Mouse (Mus musculus): ENCODE data around the gene Casp2. TPM values are rescaled to one million over a fixed set of nuclear protein-coding genes. Genes with fewer than 3 reads are reported as not detected.

The Casp2 gene
- polyA plus RNA-seq, 1 experiment from 2014 or later, result 58.8 TPM

DNA sequence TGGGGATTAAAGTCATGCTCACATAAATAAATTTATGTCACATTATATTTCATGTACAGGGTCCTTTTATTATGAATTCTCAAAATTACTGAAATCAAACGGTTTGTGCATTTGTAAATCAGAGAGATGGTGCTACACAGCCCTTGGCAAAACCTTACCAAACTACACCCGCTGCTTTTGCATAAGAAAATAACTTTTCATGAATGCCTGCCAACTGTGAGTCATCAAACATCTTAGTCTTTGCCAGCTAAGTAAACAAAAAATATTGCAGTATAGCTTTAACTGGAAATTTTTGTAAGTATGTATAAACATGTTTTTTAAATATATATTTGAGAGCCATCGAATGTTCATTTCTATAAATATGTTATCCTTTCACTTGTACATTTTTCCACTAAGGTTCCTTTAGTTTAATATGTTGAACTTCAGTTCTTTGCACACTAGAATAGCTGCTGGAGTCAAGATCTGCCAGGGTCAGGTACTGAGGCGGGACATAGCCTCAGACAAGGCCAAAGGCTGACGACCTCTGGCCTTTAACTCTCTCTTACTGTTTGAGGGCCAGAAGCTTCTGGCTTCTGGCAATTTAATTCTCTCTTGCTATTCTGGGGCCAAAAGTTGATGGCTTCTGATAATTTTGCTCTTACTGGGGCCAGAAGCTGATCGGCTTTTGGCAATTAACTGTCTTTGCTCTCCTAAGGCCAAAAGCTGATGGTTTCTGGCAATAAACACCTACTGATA lies 23.3 kb upstream of the Casp2 start:
- no peak for ATAC-seq (ENCODE audit: insufficient number of reproducible peaks, insufficient read depth, low FRiP score, low read depth)
- H3K27me3 ChIP-seq (ENCODE audit: control insufficient read depth, insufficient read depth, low read length), result no peaks in the 10 kb centered on the region
- no peak overlapping the region for H3K4me2 ChIP-seq (replicated peaks; ENCODE audit: low read depth, low read length)
- H3K9ac ChIP-seq (replicated peaks; ENCODE audit: low read depth, low read length), result no peak overlapping the region
- WGBS, result 78% methylated on average over 6 of the region's 6 CpGs
- H3K4me1 ChIP-seq (ENCODE audit: control insufficient read depth, insufficient read depth, low read length), result no peaks in the 10 kb centered on the region
- H3K27ac ChIP-seq (ENCODE audit: low read length), result no peak overlapping the region
- no peaks in the 10 kb centered on the region for H3K36me3 ChIP-seq (ENCODE audit: control insufficient read depth, insufficient read depth, low read length)
- H3K4me3 ChIP-seq (ENCODE audit: low read depth, low read length), result no peak overlapping the region
- H3K9me3 ChIP-seq (ENCODE audit: control insufficient read depth, low read depth, low read length), result no peaks in the 10 kb centered on the region

DNA sequence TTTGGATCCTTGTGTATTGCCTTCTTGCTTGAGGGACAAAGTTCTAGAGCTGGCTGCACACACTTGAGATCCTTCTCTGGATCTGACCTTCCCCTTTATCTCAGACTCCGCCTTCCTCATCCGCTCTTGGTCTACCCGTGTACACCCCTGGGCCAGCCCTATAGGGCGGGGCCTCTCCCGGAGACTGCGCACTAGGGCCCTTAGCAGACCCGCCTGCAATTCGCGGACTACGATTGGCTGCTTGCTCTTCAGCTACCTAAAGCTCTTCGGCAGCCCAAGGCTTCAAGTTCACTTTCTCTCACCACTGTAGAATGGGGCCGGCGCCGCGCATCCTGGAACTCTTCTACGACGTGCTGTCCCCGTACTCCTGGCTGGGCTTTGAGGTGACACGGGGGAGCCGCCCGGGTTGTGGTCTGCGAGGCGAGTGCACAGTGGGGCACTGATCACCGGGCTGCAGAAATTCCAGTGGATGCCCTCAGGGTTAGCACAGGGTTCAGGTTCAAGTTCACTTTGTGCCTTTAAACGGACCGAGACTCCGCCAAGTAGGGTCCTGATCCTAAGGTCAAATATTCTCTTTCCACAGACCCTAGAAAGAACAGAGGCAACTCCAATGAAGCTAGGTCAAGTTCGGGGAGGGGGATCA lies 19.0 kb upstream of the Casp2 start, which contains the start of gene Gstk1:
Gstk1 (plus strand) TSS at position 225 of the 643 bp plus-strand sequence.
- Histone ChIP-seq H3K9ac (replicated peaks; ENCODE audit: low read depth, low read length) (no peak within 1 kb of the TSS), H3K4me2 (replicated peaks; ENCODE audit: low read depth, low read length) (peak within 1 kb of the TSS; percentile 65), H3K36me3 (ENCODE audit: control insufficient read depth, insufficient read depth, low read length) (no peaks in the 10 kb centered on the region), H3K4me3 (ENCODE audit: low read depth, low read length) (peak within 1 kb of the TSS; percentile 33), H3K9me3 (ENCODE audit: control insufficient read depth, low read depth, low read length) (no peaks in the 10 kb centered on the region), H3K4me1 (ENCODE audit: control insufficient read depth, insufficient read depth, low read length) (no peaks in the 10 kb centered on the region), H3K27me3 (ENCODE audit: control insufficient read depth, insufficient read depth, low read length) (0 out of 2 replicates have a peak, but pooled peaks cover 2% of the 10 kb centered on the region), H3K27ac (ENCODE audit: low read length) (no peak within 1 kb of the TSS)
- 4% methylated on average over 28 of the region's 28 CpGs for WGBS
- ATAC-seq (ENCODE audit: insufficient number of reproducible peaks, insufficient read depth, low FRiP score, low read depth), result peak; percentile 99

DNA sequence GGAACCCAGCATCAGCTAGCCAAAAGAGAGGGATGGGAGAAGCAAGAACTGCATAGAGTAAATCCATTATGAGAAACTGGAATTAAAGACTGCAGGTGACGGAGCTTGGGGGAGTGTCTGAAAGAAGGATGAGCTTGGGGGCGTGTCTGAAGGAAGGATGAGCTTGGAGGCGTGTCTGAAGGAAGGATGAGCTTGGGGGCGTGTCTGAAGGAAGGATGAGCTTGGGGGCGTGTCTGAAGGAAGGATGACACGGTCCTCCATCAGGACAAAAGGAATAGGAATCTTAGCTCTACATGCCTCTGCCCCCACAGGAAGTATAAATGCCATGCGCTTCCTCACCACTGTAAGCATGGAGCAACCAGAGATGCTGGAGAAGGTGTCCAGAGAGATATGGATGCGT lies 17.6 kb upstream of the Casp2 start:
- no peak overlapping the region for H3K4me2 ChIP-seq (replicated peaks; ENCODE audit: low read depth, low read length)
- no peaks in the 10 kb centered on the region for H3K9me3 ChIP-seq (ENCODE audit: control insufficient read depth, low read depth, low read length)
- H3K27ac ChIP-seq (ENCODE audit: low read length), result no peak overlapping the region
- no peak overlapping the region for H3K9ac ChIP-seq (replicated peaks; ENCODE audit: low read depth, low read length)
- H3K36me3 ChIP-seq (ENCODE audit: control insufficient read depth, insufficient read depth, low read length), result no peaks in the 10 kb centered on the region
- ATAC-seq (ENCODE audit: insufficient number of reproducible peaks, insufficient read depth, low FRiP score, low read depth), result no peak
- H3K27me3 ChIP-seq (ENCODE audit: control insufficient read depth, insufficient read depth, low read length), result 0 out of 2 replicates have a peak, but pooled peaks cover 2% of the 10 kb centered on the region
- no peaks in the 10 kb centered on the region for H3K4me1 ChIP-seq (ENCODE audit: control insufficient read depth, insufficient read depth, low read length)
- no peak overlapping the region for H3K4me3 ChIP-seq (ENCODE audit: low read depth, low read length)
- WGBS, result 13% methylated on average over 8 of the region's 8 CpGs

DNA sequence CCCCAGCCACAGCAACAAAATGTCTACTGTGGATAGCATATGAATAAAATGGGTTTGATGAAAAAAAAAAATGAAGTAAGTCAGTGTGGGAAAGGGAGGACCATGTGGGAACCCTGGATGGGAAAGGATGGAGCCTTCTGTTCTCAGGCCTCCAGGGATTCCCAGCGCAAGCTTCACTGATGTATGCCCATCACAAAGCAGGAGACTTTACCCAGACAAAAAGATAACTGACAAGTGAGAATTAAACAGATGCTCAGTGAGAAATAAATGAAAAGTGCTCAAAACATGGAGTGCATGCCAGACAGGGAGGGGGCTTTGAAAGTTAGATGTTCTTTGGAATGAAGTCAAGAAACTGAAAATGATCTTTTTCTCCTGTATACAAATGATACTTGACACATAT lies 16.8 kb upstream of the Casp2 start:
- H3K4me1 ChIP-seq (ENCODE audit: control insufficient read depth, insufficient read depth, low read length), result no peaks in the 10 kb centered on the region
- no peak overlapping the region for H3K4me3 ChIP-seq (ENCODE audit: low read depth, low read length)
- no peaks in the 10 kb centered on the region for H3K36me3 ChIP-seq (ENCODE audit: control insufficient read depth, insufficient read depth, low read length)
- no peak for ATAC-seq (ENCODE audit: insufficient number of reproducible peaks, insufficient read depth, low FRiP score, low read depth)
- no peaks in the 10 kb centered on the region for H3K9me3 ChIP-seq (ENCODE audit: control insufficient read depth, low read depth, low read length)
- H3K27me3 ChIP-seq (ENCODE audit: control insufficient read depth, insufficient read depth, low read length), result 0 out of 2 replicates have a peak, but pooled peaks cover 2% of the 10 kb centered on the region
- no peak overlapping the region for H3K4me2 ChIP-seq (replicated peaks; ENCODE audit: low read depth, low read length)
- WGBS, result 86% methylated on average over 1 of the region's 1 CpGs
- H3K27ac ChIP-seq (ENCODE audit: low read length), result no peak overlapping the region
- H3K9ac ChIP-seq (replicated peaks; ENCODE audit: low read depth, low read length), result no peak overlapping the region

DNA sequence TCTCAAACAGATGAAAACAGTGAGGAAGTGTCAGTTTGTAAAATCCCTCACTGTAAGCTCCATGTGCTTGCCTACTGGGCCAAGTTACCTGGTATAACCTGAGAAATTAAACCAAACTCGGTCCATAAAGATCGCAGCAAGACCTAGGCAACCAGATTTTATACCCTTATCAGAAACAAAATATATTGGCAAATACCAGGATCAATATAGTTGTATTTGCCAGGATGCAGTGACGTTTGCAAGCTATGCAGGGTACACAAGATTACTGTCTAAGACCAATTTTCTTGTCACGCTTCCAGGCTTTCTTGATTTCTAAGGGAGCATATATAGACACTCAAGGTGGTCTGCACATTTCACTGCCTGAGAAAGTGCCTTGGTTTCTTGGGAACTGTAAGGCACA lies 13.0 kb upstream of the Casp2 start:
- H3K4me1 ChIP-seq (ENCODE audit: control insufficient read depth, insufficient read depth, low read length), result no peaks in the 10 kb centered on the region

DNA sequence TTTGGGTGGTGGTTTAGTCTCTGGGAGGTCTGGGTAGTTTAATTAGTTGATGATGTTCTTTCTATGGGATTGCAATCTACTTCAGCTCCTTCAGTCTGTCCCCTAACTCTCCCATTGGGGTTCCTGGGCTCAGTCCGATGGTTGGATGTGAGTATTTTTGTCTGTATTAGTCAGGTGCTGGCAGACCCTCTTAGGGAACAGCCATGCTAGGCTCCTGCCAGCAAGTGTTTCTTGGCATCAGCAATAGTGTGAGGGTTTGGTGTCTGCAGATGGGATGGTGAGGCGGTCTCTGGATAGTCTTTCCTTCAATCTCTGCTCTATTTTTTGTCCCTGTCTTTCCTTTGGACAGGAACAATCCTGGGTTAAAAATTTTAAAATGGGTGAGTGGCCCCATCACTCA lies 11.7 kb upstream of the Casp2 start:
- no peak for ATAC-seq (ENCODE audit: insufficient number of reproducible peaks, insufficient read depth, low FRiP score, low read depth)
- no peak overlapping the region for H3K27ac ChIP-seq (ENCODE audit: low read length)
- no peaks in the 10 kb centered on the region for H3K27me3 ChIP-seq (ENCODE audit: control insufficient read depth, insufficient read depth, low read length)
- no peaks in the 10 kb centered on the region for H3K9me3 ChIP-seq (ENCODE audit: control insufficient read depth, low read depth, low read length)
- WGBS, result 81% methylated on average over 2 of the region's 2 CpGs
- H3K36me3 ChIP-seq (ENCODE audit: control insufficient read depth, insufficient read depth, low read length), result no peaks in the 10 kb centered on the region
- H3K9ac ChIP-seq (replicated peaks; ENCODE audit: low read depth, low read length), result no peak overlapping the region
- H3K4me2 ChIP-seq (replicated peaks; ENCODE audit: low read depth, low read length), result no peak overlapping the region
- no peaks in the 10 kb centered on the region for H3K4me1 ChIP-seq (ENCODE audit: control insufficient read depth, insufficient read depth, low read length)
- H3K4me3 ChIP-seq (ENCODE audit: low read depth, low read length), result no peak overlapping the region

More for the DNA sequence above, 13.0 kb upstream of the Casp2 start:
- no peak overlapping the region for H3K9ac ChIP-seq (replicated peaks; ENCODE audit: low read depth, low read length)
- H3K27ac ChIP-seq (ENCODE audit: low read length), result no peak overlapping the region
- no peak for ATAC-seq (ENCODE audit: insufficient number of reproducible peaks, insufficient read depth, low FRiP score, low read depth)
- no peaks in the 10 kb centered on the region for H3K36me3 ChIP-seq (ENCODE audit: control insufficient read depth, insufficient read depth, low read length)
- no peak overlapping the region for H3K4me3 ChIP-seq (ENCODE audit: low read depth, low read length)
- no peak overlapping the region for H3K4me2 ChIP-seq (replicated peaks; ENCODE audit: low read depth, low read length)
- H3K9me3 ChIP-seq (ENCODE audit: control insufficient read depth, low read depth, low read length), result no peaks in the 10 kb centered on the region
- 85% methylated on average over 4 of the region's 4 CpGs for WGBS
- 0 out of 2 replicates have a peak, but pooled peaks cover 2% of the 10 kb centered on the region for H3K27me3 ChIP-seq (ENCODE audit: control insufficient read depth, insufficient read depth, low read length)

DNA sequence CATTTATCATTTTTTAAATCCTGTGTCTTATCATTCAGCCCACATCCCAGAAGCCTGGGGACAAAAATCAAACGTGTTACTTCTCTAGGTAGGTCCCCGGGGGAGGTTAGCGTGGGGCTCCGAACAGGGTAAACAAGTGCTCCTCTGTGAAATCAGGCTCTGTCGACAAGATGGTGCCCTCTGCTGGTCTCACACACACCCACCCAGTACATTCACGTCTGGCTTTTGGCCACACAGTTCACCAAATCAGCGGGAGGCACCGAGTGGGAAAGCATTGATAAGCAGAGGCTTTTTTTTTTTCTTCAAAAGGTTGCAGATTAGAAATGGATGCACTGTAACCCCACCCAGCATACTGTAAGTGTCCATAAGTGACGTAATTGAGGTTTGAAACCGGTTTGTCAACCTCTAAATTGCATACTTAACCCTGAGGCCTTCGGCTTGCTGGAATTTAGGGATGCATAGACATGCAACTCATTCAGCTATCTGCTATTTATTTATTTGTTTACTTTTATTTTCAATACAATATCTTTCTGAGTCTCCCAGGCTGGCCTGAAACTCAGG lies 7.4 kb upstream of the Casp2 start:
- H3K9me3 ChIP-seq (ENCODE audit: control insufficient read depth, low read depth, low read length), result no peaks in the 10 kb centered on the region
- H3K4me1 ChIP-seq (ENCODE audit: control insufficient read depth, insufficient read depth, low read length), result no peaks in the 10 kb centered on the region
- H3K4me3 ChIP-seq (ENCODE audit: low read depth, low read length), result no peak overlapping the region
- H3K9ac ChIP-seq (replicated peaks; ENCODE audit: low read depth, low read length), result no peak overlapping the region
- H3K4me2 ChIP-seq (replicated peaks; ENCODE audit: low read depth, low read length), result no peak overlapping the region
- H3K27ac ChIP-seq (ENCODE audit: low read length), result no peak overlapping the region
- no peaks in the 10 kb centered on the region for H3K27me3 ChIP-seq (ENCODE audit: control insufficient read depth, insufficient read depth, low read length)
- 15% methylated on average over 11 of the region's 11 CpGs for WGBS
- H3K36me3 ChIP-seq (ENCODE audit: control insufficient read depth, insufficient read depth, low read length), result no peaks in the 10 kb centered on the region
- peak; percentile 51 for ATAC-seq (ENCODE audit: insufficient number of reproducible peaks, insufficient read depth, low FRiP score, low read depth)

DNA sequence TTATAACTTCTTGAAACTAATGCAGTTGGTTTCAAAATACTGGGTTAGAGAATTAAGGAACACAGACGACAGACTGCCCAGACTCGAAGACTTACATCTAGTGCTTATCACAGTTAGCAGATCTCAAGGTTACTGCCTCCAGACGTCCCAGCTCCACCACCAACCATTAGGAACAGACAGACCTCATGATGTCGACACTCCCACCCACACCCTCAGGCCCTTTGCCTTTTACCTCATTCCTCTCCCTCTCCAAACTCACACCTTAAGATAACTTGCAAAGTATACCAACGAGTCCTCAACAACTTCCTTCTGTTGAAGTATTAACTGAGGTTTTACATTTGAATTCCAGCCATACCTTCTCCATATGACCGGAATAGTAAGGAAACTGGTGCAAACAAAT lies 4.4 kb upstream of the Casp2 start:
- ATAC-seq (ENCODE audit: insufficient number of reproducible peaks, insufficient read depth, low FRiP score, low read depth), result no peak
- WGBS, result 48% methylated on average over 6 of the region's 6 CpGs
- H3K27ac ChIP-seq (ENCODE audit: low read length), result no peak overlapping the region

More for the DNA sequence above, 4.4 kb upstream of the Casp2 start:
- Histone ChIP-seq H3K9ac (replicated peaks; ENCODE audit: low read depth, low read length) (no peak overlapping the region), H3K36me3 (ENCODE audit: control insufficient read depth, insufficient read depth, low read length) (no peaks in the 10 kb centered on the region), H3K4me1 (ENCODE audit: control insufficient read depth, insufficient read depth, low read length) (no peaks in the 10 kb centered on the region), H3K4me3 (ENCODE audit: low read depth, low read length) (no peak overlapping the region), H3K27me3 (ENCODE audit: control insufficient read depth, insufficient read depth, low read length) (no peaks in the 10 kb centered on the region), H3K4me2 (replicated peaks; ENCODE audit: low read depth, low read length) (no peak overlapping the region), H3K9me3 (ENCODE audit: control insufficient read depth, low read depth, low read length) (no peaks in the 10 kb centered on the region)

Data from stomach, embryonic 14.5 days (tissue).